Mouse (Mus musculus) C2C12 (cell line): Measurements from ENCODE around the gene Gtf2i.

ENCODE experiments used
- CTCF ChIP-seq: IDR thresholded peaks from one replicate; pipeline ENCODE4 v1.5.1; 2011; ENCODE audit not compliant: control insufficient read depth, insufficient read depth, insufficient read length
- MAX ChIP-seq: IDR thresholded peaks from one replicate; pipeline ENCODE4 v1.6.1; 2011; ENCODE audit warnings: mild to moderate bottlenecking, control low read depth
- MYOG ChIP-seq: IDR thresholded peaks from one replicate; pipeline ENCODE4 v1.6.1; 2011; ENCODE audit not compliant: control insufficient read depth, insufficient read length; ENCODE audit errors: extremely low read depth
- USF1 ChIP-seq: IDR thresholded peaks from one replicate; pipeline ENCODE4 v1.6.1; 2011; ENCODE audit warnings: low read depth, mild to moderate bottlenecking, control low read depth, moderate library complexity

GRCm38 (mm10) chr5:134232568-134232967 lies 82.0 kb downstream of the Gtf2i start:
- TF ChIP-seq CTCF (no peak), USF1 (no peak), MAX (no peak), MYOG (no peak)
